Mouse (Mus musculus) midbrain, embryonic 16.5 days (tissue): ENCODE data around the gene Cd68. TPM values are rescaled to one million over a fixed set of nuclear protein-coding genes. Genes with fewer than 3 reads are reported as not detected.

Experiments
- ATAC-seq: fragments of 200-750 bp; cut with Nextera tagmentation; 2 replicates; pipeline ENCODE4 v1.8.0; 2017; ENCODE audit warnings: moderate TSS enrichment
- H3K27ac ChIP-seq: fragments of 300-500 bp; sonication (generic); 2 replicates; pipeline ENCODE4 v1.5.1; 2014; ENCODE audit warnings: mild to moderate bottlenecking, low read length, mixed read lengths
- H3K27me3 ChIP-seq: fragments of 300-500 bp; sonication (generic); 2 replicates; pipeline ENCODE4 v1.6.1; 2014; ENCODE audit warnings: low read depth, low read length, mixed read lengths; ENCODE audit not compliant: control insufficient read depth, insufficient read depth
- H3K36me3 ChIP-seq: fragments of 300-500 bp; sonication (generic); 2 replicates; pipeline ENCODE4 v1.6.1; 2014; ENCODE audit warnings: mild to moderate bottlenecking, low read length, moderate library complexity, mixed read lengths; ENCODE audit not compliant: control insufficient read depth, insufficient read depth
- H3K4me1 ChIP-seq: fragments of 300-500 bp; sonication (generic); 2 replicates; pipeline ENCODE4 v1.6.1; 2014; ENCODE audit warnings: mild to moderate bottlenecking, low read length, mixed read lengths; ENCODE audit not compliant: control insufficient read depth, insufficient read depth
- H3K4me2 ChIP-seq: fragments of 300-500 bp; sonication (generic); 2 replicates; pipeline ENCODE4 v1.6.1; 2014; ENCODE audit warnings: mild to moderate bottlenecking, low read length, mixed read lengths
- H3K4me3 ChIP-seq: fragments of 300-500 bp; sonication (generic); 2 replicates; pipeline ENCODE4 v1.5.1; 2014; ENCODE audit warnings: low read depth, mild to moderate bottlenecking, low read length, moderate library complexity, mixed read lengths
- H3K9ac ChIP-seq: fragments of 300-500 bp; sonication (generic); 2 replicates; pipeline ENCODE4 v1.6.1; 2014; ENCODE audit warnings: low read depth, low read length, mixed read lengths
- H3K9me3 ChIP-seq: fragments of 300-500 bp; sonication (generic); replicated peaks from 2 replicates; pipeline ENCODE4 v1.6.1; 2014; ENCODE audit warnings: mild to moderate bottlenecking, low read length, mixed read lengths; ENCODE audit not compliant: control insufficient read depth, poor library complexity, severe bottlenecking
- WGBS: fragments of 180-500 bp; shearing (Covaris S2); extraction: QIAGEN DNeasy Blood & Tissue Kit; methylation state at CpG from one replicate; pipeline ENCODE4 v1.1.7; 2014; 5-methylcytosine and 5-hydroxymethylcytosine counted together
- polyA plus RNA-seq: library from polyadenylated mRNA; unstranded; fragments of >200 nt; fragmentation: Nextera tagmentation; extraction: Ambion mirVana; gene quantifications from 2 replicates; pipeline ENCODE4 v1.2.1, GENCODE M21; 2015

The Cd68 gene
- 6.4 and 9.7 TPM in 2 replicates for polyA plus RNA-seq

GRCm38 (mm10) chr11:69665961-69666664 lies at the start of gene Cd68:
TSS of gene Cd68 (minus strand) at chr11:69666153.
- no peak within 1 kb of the TSS for H3K4me2 ChIP-seq
- H3K9ac ChIP-seq, result no peak within 1 kb of the TSS
- WGBS, result 34% methylated on average over 7 of the region's 7 CpGs
- H3K36me3 ChIP-seq, result peaks cover 28% of the 10 kb centered on the region
- no peak within 1 kb of the TSS for H3K4me3 ChIP-seq
- no peak for ATAC-seq
- peaks cover 30% of the 10 kb centered on the region for H3K4me1 ChIP-seq
- no peaks in the 10 kb centered on the region for H3K27me3 ChIP-seq
- H3K27ac ChIP-seq, result no peak within 1 kb of the TSS
- H3K9me3 ChIP-seq, result no peaks in the 10 kb centered on the region

GRCm38 (mm10) chr11:69715482-69715881 lies 49.5 kb upstream of the Cd68 start:
- Histone ChIP-seq H3K27ac (no peak overlapping the region), H3K4me2 (no peak overlapping the region), H3K36me3 (no peaks in the 10 kb centered on the region), H3K27me3 (no peaks in the 10 kb centered on the region), H3K4me1 (no peaks in the 10 kb centered on the region), H3K4me3 (no peak overlapping the region), H3K9me3 (no peaks in the 10 kb centered on the region), H3K9ac (no peak overlapping the region)
- ATAC-seq, result no peak
- 57% methylated on average over 9 of the region's 9 CpGs for WGBS

DNA sequence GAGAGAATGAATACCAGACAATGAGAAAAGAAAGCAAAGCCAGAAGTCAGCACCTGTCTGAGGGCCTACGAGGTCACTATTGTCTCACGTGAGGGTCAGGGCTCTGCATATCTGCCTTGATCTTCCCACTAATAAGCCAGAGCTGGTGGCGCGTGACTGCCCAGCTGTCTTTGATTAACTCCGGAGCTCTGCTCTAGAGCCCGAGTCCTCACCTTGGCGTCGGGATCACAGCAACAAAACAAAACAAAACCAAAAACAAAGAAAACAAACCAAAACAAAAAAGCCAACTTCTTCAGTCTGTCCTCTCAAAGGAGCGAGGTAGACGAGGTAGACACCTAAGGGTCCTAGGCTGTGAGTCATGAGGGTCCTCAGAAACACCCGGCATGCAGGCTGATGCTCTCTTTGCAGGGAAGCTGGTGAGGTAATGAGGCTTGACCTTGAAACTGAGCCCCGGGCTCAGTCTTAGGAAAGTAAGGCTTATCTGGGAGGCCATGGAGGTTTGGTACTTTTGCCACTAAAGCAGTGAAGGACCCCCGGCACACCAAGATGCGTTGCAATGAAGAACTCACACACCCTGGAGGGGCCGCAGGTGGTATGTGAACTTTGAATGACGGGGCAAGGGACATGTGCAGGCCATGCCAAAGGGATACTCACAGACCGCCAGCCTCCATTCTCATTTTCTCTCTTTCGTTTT lies 48.8 kb upstream of the Cd68 start:
- Histone ChIP-seq H3K4me3 (no peak overlapping the region), H3K27ac (no peak overlapping the region), H3K4me1 (no peaks in the 10 kb centered on the region), H3K9me3 (no peaks in the 10 kb centered on the region), H3K9ac (no peak overlapping the region), H3K27me3 (no peaks in the 10 kb centered on the region), H3K4me2 (no peak overlapping the region), H3K36me3 (no peaks in the 10 kb centered on the region)
- no peak for ATAC-seq
- WGBS, result 70% methylated on average over 18 of the region's 18 CpGs

- H3K4me3 ChIP-seq, result no peak overlapping the region
- H3K27ac ChIP-seq, result no peak overlapping the region
- H3K36me3 ChIP-seq, result no peaks in the 10 kb centered on the region
- no peaks in the 10 kb centered on the region for H3K9me3 ChIP-seq
- H3K9ac ChIP-seq, result no peak overlapping the region
- no peak overlapping the region for H3K4me2 ChIP-seq
- no peaks in the 10 kb centered on the region for H3K4me1 ChIP-seq
- WGBS, result 80% methylated on average over 20 of the region's 20 CpGs
- no peak for ATAC-seq
- H3K27me3 ChIP-seq, result no peaks in the 10 kb centered on the region
Measured at GRCm38 (mm10) chr11:69712954-69713672, 47.2 kb upstream of the Cd68 start.

DNA sequence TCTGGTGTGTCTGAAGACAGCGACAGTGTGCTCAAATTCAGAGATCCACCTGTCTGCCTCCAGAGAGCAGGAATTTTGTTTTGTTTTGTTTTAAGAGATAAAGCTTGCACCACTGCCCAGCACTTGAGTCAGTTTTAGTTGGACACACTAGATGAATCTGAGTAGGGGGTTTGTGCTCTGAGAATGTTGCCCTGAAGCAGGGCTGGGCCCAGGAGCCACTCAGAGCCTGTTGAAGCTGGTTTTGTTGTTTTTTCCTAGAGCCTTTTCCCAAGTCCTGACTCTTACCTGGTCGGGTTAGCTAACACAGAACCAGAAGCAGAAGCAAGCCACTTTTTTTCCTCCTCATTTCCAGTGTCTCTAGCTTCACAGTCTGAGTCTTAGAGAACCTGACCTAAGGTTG lies 45.1 kb upstream of the Cd68 start:
- Histone ChIP-seq H3K9me3 (no peaks in the 10 kb centered on the region), H3K27ac (no peak overlapping the region), H3K27me3 (no peaks in the 10 kb centered on the region), H3K4me1 (no peaks in the 10 kb centered on the region), H3K4me2 (no peak overlapping the region), H3K4me3 (no peak overlapping the region), H3K36me3 (no peaks in the 10 kb centered on the region), H3K9ac (no peak overlapping the region)
- WGBS, result 92% methylated on average over 2 of the region's 2 CpGs
- no peak for ATAC-seq

GRCm38 (mm10) chr11:69710470-69710869 lies 44.5 kb upstream of the Cd68 start:
- Histone ChIP-seq H3K36me3 (no peaks in the 10 kb centered on the region), H3K27ac (no peak overlapping the region), H3K27me3 (no peaks in the 10 kb centered on the region), H3K4me2 (no peak overlapping the region), H3K4me1 (no peaks in the 10 kb centered on the region), H3K9ac (no peak overlapping the region), H3K9me3 (no peaks in the 10 kb centered on the region), H3K4me3 (no peak overlapping the region)
- WGBS, result 68% methylated on average over 3 of the region's 3 CpGs
- ATAC-seq, result no peak

DNA sequence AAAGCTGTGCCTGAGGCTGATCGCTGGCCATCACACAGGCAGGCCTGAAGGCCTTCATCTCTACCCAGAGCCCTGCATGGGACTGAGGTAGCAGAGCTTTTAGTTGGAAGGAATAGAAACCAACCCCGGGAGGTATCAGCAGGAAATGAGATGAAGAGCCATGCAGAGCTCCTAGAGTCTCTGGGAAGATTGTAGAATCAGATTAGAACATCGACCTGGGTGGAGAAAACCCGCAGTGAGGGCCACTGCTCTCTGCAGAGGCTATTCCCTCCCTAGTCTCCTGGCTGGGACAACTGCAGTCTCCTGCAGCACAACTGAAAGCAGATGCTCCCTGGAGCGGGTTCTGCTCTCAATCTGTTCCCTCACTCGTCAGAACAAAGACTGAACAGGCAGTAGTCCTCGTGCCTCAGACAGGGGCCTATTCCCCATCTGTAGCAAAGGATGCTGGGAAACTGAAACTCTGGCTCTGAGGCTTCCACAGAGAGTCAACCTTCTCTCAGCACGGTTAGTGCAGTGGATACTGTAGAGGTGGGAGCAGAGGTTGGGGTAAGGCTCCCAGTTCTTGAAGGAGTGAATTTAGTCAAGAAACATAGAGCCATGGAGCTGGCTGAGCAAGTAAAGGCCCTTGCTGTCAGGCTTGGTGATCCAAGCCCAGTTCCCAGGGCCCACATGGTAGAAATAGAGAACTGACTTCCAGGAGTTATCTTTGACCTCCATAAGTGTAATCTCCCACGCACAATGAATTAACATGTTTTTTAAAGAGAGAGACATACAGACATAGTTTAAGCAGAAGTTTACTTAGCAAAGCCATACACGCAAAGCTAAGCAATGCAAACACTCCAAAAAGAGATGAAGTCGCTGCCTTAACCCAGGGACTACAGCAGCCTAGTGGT lies 43.8 kb upstream of the Cd68 start:
- ATAC-seq, result no peak
- Histone ChIP-seq H3K9me3 (no peaks in the 10 kb centered on the region), H3K4me2 (no peak overlapping the region), H3K36me3 (no peaks in the 10 kb centered on the region), H3K27ac (no peak overlapping the region), H3K9ac (no peak overlapping the region), H3K4me3 (no peak overlapping the region), H3K4me1 (no peaks in the 10 kb centered on the region), H3K27me3 (no peaks in the 10 kb centered on the region)
- 53% methylated on average over 11 of the region's 11 CpGs for WGBS

DNA sequence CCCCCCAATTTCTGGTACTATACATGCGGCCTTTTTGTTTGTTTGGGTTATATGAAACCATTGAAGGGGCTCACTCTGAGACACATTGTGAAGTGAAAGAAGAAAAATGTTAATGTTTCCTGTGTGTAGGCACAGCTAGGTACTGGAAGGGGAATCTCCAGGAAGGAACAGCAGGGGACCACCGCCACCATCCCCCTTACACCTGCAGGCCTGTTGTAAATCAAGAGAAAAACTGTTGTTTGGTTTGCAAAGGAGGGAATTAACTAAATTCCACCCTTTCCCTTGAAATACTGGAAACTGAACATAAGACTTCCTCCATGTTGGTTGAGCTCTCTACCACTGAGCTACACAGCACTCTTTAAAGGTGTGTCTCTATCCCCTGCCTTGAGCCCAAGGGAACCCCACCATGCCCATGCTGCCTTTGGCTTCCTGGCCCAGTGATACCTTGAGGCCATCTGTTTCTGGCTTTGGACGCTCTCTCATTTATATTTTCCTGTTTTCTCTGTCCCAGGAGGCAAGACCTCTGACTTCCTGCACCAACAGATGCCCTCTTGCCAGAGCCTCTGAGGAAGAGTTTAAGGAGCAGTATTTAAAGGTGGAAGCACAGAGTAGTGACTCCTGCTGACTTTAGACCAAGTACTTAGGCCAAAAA lies 42.8 kb upstream of the Cd68 start:
- Histone ChIP-seq H3K27ac (no peak overlapping the region), H3K4me1 (no peaks in the 10 kb centered on the region), H3K4me2 (no peak overlapping the region), H3K4me3 (no peak overlapping the region), H3K27me3 (no peaks in the 10 kb centered on the region), H3K36me3 (no peaks in the 10 kb centered on the region), H3K9ac (no peak overlapping the region), H3K9me3 (no peaks in the 10 kb centered on the region)
- WGBS, result 81% methylated on average over 3 of the region's 3 CpGs
- no peak for ATAC-seq
